Mouse (Mus musculus): ENCODE measurements around the gene Dennd1b.
A peak's percentile ranks its signal among the peaks of the same experiment; 100 is the strongest.

Gene Dennd1b

GRCm38 (mm10) chr1:138962266-138963101 is 751 bp upstream of the Dennd1b start:
- no peak for DNase-seq (ENCODE audit: extremely low spot score)

DNA sequence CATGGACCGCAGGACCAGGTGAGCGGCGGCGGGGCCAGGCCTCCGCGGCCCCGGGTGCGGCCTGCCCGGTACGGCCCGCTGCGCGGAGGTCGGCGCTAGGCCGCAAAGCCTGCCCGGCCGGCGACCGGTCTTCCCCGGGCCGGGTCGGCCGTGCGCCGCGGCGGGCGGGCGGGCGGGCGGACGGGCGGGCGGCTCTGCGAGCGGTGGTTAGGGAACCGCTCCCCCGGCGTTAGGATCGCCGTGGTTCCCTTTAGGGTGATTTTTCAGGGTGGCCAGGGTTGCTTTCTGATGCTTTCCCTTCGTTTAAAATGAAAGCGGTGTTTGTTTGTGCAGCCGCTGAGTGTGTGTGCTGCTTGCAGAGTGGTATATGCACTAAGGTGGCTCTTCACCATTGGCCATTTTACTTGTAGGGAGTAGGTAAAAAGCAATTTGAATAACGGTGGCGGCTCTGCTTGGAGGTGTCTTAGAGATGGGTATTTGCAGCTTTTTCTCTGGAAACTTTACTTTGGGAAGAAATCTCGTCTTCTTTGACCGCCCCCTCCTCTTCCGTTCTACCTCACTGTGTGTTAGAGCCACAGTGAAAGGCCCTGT is 728 bp downstream of the Dennd1b start:
- peak; percentile 72 for DNase-seq (ENCODE audit: extremely low spot score)

DNA sequence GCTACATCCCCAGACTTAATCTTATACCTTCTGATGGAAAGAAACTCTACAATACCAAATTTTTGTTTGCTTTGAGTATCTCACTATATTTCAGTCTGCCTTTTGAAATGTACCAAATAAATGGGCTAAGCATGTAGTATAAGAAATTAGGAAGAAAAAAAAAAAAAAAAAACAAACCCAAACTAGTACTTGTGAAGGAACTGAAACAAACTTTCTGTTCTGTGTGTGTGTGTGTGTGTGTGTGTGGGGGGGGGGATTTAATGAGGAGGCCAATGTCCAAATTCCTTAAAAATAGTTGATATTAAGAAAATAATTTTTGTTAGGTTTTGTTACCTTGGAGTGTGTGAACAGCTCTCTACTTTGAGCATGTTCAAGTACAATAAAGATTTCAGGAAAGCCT is 1.8 kb downstream of the Dennd1b start:
- DNase-seq (ENCODE audit: extremely low spot score), result no peak

GRCm38 (mm10) chr1:138965511-138965910 is 2.3 kb downstream of the Dennd1b start:
- no peak for DNase-seq (ENCODE audit: extremely low spot score)

DNA sequence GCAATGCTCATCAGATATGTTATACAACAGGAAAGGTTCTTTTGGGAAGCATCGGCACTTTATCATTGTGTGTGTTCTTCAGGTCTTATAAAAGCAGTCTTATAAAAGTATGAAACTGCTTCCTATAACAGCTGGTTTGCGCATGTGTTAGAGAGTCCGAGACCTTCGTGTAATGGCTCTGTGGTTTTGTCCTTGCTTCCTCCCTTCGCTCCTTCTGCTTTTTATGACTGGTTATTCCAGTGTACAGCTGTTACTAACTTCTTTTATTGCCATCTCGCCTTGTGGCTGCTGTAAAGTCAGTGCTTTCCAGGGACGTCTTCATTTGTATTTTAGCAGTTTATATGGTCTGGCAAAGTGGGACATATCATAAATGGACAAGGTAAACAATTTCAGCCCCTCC is 4.2 kb downstream of the Dennd1b start:
- DNase-seq (ENCODE audit: extremely low spot score), result no peak

- DNase-seq (ENCODE audit: extremely low spot score), result no peak
These were observed 6.8 kb downstream of the Dennd1b start for GRCm38 (mm10) chr1:138970053-138970452.

- no peak for DNase-seq (ENCODE audit: extremely low spot score)
These were observed 10.4 kb downstream of the Dennd1b start for GRCm38 (mm10) chr1:138973541-138974224.

GRCm38 (mm10) chr1:138974836-138975235 is 11.6 kb downstream of the Dennd1b start:
- DNase-seq (ENCODE audit: extremely low spot score), result no peak

DNA sequence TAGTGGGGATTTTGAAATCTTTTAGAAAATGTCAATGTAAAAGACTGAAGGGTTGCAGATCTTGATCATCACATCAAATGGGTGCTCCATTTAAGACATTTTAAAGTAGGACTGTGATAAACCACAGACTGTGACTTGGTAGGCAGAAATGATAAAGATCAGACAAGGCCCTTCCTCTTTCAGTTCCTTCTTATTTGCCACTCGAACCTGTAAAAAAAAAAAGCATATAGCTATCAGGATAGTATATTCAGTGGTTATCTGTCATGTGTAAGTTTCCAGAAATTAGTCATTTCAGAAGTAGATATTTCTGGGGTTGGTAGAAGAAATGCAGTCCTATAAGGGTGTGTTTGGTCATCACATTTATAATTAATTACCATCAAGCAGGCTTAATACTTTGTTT is 12.7 kb downstream of the Dennd1b start:
- DNase-seq (ENCODE audit: extremely low spot score), result no peak

- no peak for DNase-seq (ENCODE audit: extremely low spot score)
These were observed 19.0 kb downstream of the Dennd1b start for GRCm38 (mm10) chr1:138982203-138982602.

GRCm38 (mm10) chr1:138982611-138983010 is 19.4 kb downstream of the Dennd1b start:
- DNase-seq (ENCODE audit: extremely low spot score), result no peak

- no peak for DNase-seq (ENCODE audit: extremely low spot score)
These were observed 19.8 kb downstream of the Dennd1b start for GRCm38 (mm10) chr1:138983064-138983463.

- DNase-seq (ENCODE audit: extremely low spot score), result no peak
These were observed 20.2 kb downstream of the Dennd1b start for GRCm38 (mm10) chr1:138983465-138983864.

GRCm38 (mm10) chr1:138984161-138984560 is 20.9 kb downstream of the Dennd1b start:
- no peak for DNase-seq (ENCODE audit: extremely low spot score)

- no peak for DNase-seq (ENCODE audit: extremely low spot score)
These were observed 29.3 kb downstream of the Dennd1b start for GRCm38 (mm10) chr1:138992384-138993138.

GRCm38 (mm10) chr1:138995621-138996380 is 32.6 kb downstream of the Dennd1b start:
- DNase-seq (ENCODE audit: extremely low spot score), result no peak

- DNase-seq (ENCODE audit: extremely low spot score), result no peak
These were observed 33.4 kb downstream of the Dennd1b start for GRCm38 (mm10) chr1:138996663-138997062.

GRCm38 (mm10) chr1:139000675-139001379 is 37.6 kb downstream of the Dennd1b start:
- DNase-seq (ENCODE audit: extremely low spot score), result peak; percentile 38

GRCm38 (mm10) chr1:139003503-139003902 is 40.3 kb downstream of the Dennd1b start:
- DNase-seq (ENCODE audit: extremely low spot score), result no peak

- DNase-seq (ENCODE audit: extremely low spot score), result no peak
These were observed 42.8 kb downstream of the Dennd1b start for GRCm38 (mm10) chr1:139006000-139006399.

- DNase-seq (ENCODE audit: extremely low spot score), result no peak
These were observed 44.2 kb downstream of the Dennd1b start for GRCm38 (mm10) chr1:139007475-139007874.
